Mouse (Mus musculus) kidney, embryonic 15.5 days (tissue): ENCODE data around the gene Fbxl7. TPM values are rescaled to one million over a fixed set of nuclear protein-coding genes. Genes with fewer than 3 reads are reported as not detected.
"Not testable (repeated sequence)": the region's sequence is repeated elsewhere in the genome, so short reads cannot be mapped to it uniquely, and the experiment has no call there.

Experiments
- ATAC-seq: fragments of 200-750 bp; cut with Nextera tagmentation; replicated peaks from 2 replicates; pipeline ENCODE4 v1.8.0; 2017; ENCODE audit warnings: moderate TSS enrichment; ENCODE audit not compliant: low FRiP score
- H3K27ac ChIP-seq: fragments of 300-500 bp; sonication (generic); 2 replicates; pipeline ENCODE4 v1.5.1; 2015; ENCODE audit warnings: mild to moderate bottlenecking, inconsistent platforms
- H3K27me3 ChIP-seq: fragments of 300-500 bp; sonication (generic); 2 replicates; pipeline ENCODE4 v1.6.1; 2015; ENCODE audit warnings: inconsistent platforms
- H3K36me3 ChIP-seq: fragments of 300-500 bp; sonication (generic); 2 replicates; pipeline ENCODE4 v1.6.1; 2015; ENCODE audit warnings: inconsistent platforms
- H3K4me1 ChIP-seq: fragments of 300-500 bp; sonication (generic); 2 replicates; pipeline ENCODE4 v1.6.1; 2015; ENCODE audit warnings: inconsistent platforms
- H3K4me2 ChIP-seq: fragments of 300-500 bp; sonication (generic); 2 replicates; pipeline ENCODE4 v1.6.1; 2015; ENCODE audit warnings: moderate library complexity, mild to moderate bottlenecking, inconsistent platforms
- H3K4me3 ChIP-seq: fragments of 300-500 bp; sonication (generic); replicated peaks from 2 replicates; pipeline ENCODE4 v1.5.1; 2015; ENCODE audit warnings: mild to moderate bottlenecking, inconsistent platforms
- H3K9ac ChIP-seq: fragments of 300-500 bp; sonication (generic); 2 replicates; pipeline ENCODE4 v1.6.1; 2015; ENCODE audit warnings: mild to moderate bottlenecking, inconsistent platforms
- H3K9me3 ChIP-seq: fragments of 300-500 bp; sonication (generic); replicated peaks from 2 replicates; pipeline ENCODE4 v1.6.1; 2016; ENCODE audit warnings: inconsistent platforms
- WGBS: fragments of 180-500 bp; shearing (Covaris S2); methylation state at CpG from one replicate; pipeline ENCODE4 v1.1.7; 2015; ENCODE audit warnings: mixed read lengths; 5-methylcytosine and 5-hydroxymethylcytosine counted together
- polyA plus RNA-seq: library from polyadenylated mRNA; unstranded; fragments of >200 nt; fragmentation: Nextera tagmentation; extraction: Ambion mirVana; gene quantifications from 2 replicates; pipeline ENCODE4 v1.2.1, GENCODE M21; 2015

Gene Fbxl7
- polyA plus RNA-seq, 1 experiment from 2014 or later, result 16.9 TPM

DNA sequence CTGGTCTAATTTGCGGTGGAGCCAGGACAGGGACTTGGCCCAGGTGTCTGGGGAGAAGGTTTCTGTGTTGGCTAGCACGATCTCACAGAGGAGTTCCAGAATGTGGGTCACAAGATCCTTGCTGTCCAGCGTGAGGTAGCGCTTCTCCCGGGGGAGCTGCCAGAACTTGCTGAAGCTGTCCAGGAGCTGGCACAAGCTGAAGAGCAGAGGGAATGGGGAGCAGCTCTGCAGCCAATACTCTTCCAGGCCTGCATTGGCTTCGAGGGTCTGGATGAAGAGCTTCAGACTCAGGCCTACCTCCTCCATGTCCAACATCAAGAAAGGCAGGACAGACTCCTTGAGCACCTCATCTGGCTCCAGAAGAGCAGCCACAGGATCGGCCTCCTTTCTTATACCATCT, 166.0 kb downstream of the Fbxl7 start:
- not testable (repeated sequence) for H3K9ac ChIP-seq, H3K4me3 ChIP-seq, H3K4me1 ChIP-seq, H3K9me3 ChIP-seq, H3K36me3 ChIP-seq, H3K27me3 ChIP-seq, H3K4me2 ChIP-seq, H3K27ac ChIP-seq, ATAC-seq
- 85% methylated on average over 6 of the region's 7 CpGs for WGBS

DNA sequence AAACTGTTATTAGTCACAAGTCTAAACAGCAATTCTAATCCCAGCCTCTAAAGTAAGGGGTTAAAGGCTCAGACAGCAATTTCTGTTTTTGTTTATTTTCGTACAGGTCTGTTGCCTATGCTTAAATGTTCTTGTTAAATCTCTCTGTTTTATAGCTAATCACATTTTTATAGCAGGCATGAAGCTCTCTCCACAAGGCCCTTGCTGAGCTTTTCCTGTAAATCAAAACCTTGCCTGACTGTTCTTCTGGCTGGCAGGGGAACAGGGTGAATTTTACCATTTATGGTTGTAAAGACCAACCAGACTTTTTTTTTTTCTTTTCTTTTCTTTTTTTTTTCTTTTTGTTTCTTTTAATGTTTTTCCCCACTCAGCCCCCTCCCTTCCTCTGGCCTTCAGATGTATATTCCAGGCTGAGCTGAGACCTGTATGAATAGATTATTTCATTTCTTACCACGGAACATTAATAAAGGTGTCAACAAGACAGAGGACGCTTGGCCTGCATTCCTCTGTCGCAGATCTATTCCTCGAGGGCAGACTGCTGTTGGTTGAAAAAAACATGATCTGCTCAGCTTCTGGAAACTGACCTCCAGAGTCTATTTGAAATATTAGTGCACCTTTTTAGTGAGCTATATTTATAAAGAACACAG, 176.9 kb downstream of the Fbxl7 start:
- H3K9me3 ChIP-seq, result no peaks in the 10 kb centered on the region
- no peak overlapping the region for H3K4me2 ChIP-seq
- no peak overlapping the region for H3K4me3 ChIP-seq
- H3K9ac ChIP-seq, result no peak overlapping the region
- peak overlapping the region; percentile 69 for H3K27ac ChIP-seq
- no peaks in the 10 kb centered on the region for H3K36me3 ChIP-seq
- ATAC-seq, result no peak
- no peaks in the 10 kb centered on the region for H3K27me3 ChIP-seq
- peaks cover 21% of the 10 kb centered on the region for H3K4me1 ChIP-seq
- WGBS, result 19% methylated on average over 5 of the region's 5 CpGs

DNA sequence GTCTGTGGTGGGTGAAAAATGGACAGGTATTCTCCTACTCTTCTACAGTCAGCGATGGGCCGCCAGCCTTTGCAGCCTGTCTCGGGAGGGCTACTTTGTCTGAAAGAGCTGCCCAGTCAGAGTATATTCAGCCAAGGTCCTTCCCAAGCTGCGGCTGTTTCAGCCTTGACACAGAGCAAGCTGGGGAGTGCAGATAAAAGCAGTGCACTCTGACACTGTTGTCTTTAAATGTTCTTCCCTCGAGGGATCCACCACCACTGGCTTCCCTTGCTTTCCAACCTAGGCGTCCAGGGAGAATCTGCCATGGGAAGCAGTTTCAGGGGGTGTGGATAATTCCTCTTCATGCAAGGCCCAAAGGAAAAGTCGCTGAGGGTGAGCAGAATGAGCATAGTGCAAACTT, 177.4 kb downstream of the Fbxl7 start:
- H3K36me3 ChIP-seq, result no peaks in the 10 kb centered on the region
- no peaks in the 10 kb centered on the region for H3K27me3 ChIP-seq
- H3K4me2 ChIP-seq, result no peak overlapping the region
- H3K4me1 ChIP-seq, result peaks cover 21% of the 10 kb centered on the region
- H3K27ac ChIP-seq, result peak overlapping the region; percentile 69
- no peak overlapping the region for H3K9ac ChIP-seq
- no peaks in the 10 kb centered on the region for H3K9me3 ChIP-seq
- H3K4me3 ChIP-seq, result no peak overlapping the region
- 37% methylated on average over 7 of the region's 7 CpGs for WGBS
- 0 out of 2 replicates have a peak, but pooled peaks have one; percentile 36 for ATAC-seq

DNA sequence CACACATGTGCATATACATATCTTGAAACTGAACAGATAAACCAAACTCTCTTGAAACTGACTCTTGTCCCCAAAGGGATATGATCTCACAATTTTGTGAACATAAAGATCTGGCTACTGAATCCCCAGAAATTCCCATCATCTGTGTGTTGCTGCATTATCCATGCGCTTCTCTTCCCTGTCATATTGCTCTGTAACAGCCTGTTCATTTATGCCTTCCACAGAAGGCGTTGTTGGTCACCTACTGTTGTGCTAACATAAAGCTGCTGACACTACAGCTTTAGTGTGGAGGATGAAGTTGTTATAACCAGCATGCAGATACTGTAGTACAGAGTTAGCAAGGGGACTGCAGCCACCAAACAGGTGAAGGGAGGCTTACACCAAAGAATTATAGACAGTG, 179.2 kb downstream of the Fbxl7 start:
- Histone ChIP-seq H3K27me3 (no peaks in the 10 kb centered on the region), H3K4me1 (peaks cover 21% of the 10 kb centered on the region), H3K9me3 (no peaks in the 10 kb centered on the region), H3K9ac (no peak overlapping the region), H3K27ac (no peak overlapping the region), H3K36me3 (no peaks in the 10 kb centered on the region), H3K4me2 (no peak overlapping the region), H3K4me3 (no peak overlapping the region)
- no peak for ATAC-seq
- WGBS, result 91% methylated on average over 2 of the region's 2 CpGs

DNA sequence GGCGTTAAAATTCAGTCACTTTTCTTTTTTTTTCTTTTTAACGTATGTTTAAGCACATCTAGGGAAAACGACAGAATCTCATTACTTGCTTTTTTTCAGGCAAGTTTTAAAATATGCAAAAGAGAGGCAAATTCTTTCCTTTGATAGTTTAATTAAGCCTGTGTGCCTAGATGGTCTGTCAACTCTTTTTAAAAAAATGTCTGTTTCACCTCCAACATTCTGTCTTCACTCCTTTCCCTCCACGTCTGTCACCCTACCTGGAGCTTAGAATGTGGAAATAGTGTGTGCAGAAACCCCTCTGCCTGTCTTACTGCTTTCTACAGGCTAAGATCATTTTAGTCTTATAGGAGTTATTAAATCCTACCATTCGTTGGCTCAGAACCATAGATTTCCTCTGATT, 179.7 kb downstream of the Fbxl7 start:
- peaks cover 21% of the 10 kb centered on the region for H3K4me1 ChIP-seq
- H3K27ac ChIP-seq, result no peak overlapping the region
- H3K9ac ChIP-seq, result no peak overlapping the region
- no peak for ATAC-seq
- H3K4me2 ChIP-seq, result no peak overlapping the region
- H3K27me3 ChIP-seq, result no peaks in the 10 kb centered on the region
- H3K4me3 ChIP-seq, result no peak overlapping the region
- no peaks in the 10 kb centered on the region for H3K36me3 ChIP-seq
- 66% methylated on average over 5 of the region's 5 CpGs for WGBS
- no peaks in the 10 kb centered on the region for H3K9me3 ChIP-seq

DNA sequence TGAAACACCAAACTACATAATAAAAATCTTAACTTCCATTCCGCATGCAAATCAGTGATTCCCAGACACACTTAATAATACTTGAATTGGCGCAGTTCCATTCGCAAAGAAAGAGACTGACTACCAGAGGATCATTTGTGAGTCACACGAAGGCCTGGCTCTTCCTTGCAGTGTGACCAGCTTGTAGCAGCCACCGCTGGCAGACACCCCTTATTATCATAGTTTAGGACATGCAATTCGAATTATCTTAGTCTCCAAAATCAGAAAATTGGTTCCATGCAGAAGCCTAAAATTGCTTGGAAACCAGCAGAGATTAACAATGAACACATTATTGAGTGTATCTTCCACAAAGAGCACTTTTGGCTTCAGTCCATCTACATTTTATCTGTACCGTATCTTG, 183.1 kb downstream of the Fbxl7 start:
- Histone ChIP-seq H3K9ac (no peak overlapping the region), H3K27ac (no peak overlapping the region), H3K4me1 (peaks cover 3% of the 10 kb centered on the region; the same call in 1 of the 2 replicates), H3K36me3 (no peaks in the 10 kb centered on the region), H3K27me3 (no peaks in the 10 kb centered on the region), H3K4me2 (no peak overlapping the region), H3K9me3 (no peaks in the 10 kb centered on the region), H3K4me3 (no peak overlapping the region)
- WGBS, result 88% methylated on average over 7 of the region's 7 CpGs
- ATAC-seq, result no peak

DNA sequence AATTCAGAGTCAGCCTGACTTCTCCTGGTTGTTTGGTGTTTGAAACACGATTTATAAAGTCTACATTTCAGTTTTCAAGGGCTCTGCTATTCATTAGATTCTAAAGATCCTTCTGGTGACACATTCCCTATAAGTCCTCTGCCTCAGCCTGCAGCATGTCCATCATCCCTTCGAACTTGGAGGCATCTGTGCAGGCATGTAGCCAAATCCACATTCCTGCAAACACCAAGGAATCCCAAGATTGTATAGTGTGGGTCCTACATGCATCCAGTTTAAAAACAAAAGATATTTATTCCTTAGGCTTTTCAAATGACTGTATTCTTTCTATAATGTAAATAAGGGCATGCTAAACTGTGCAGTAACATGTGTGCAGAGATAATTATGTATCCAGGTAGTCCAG, 190.4 kb downstream of the Fbxl7 start:
- peaks cover 5% of the 10 kb centered on the region; the same call in 1 of the 2 replicates for H3K4me1 ChIP-seq
- H3K4me2 ChIP-seq, result no peak overlapping the region
- no peak for ATAC-seq
- no peaks in the 10 kb centered on the region for H3K36me3 ChIP-seq
- no peak overlapping the region for H3K4me3 ChIP-seq
- WGBS, result 68% methylated on average over 2 of the region's 2 CpGs
- H3K27me3 ChIP-seq, result no peaks in the 10 kb centered on the region
- H3K9me3 ChIP-seq, result no peaks in the 10 kb centered on the region
- H3K27ac ChIP-seq, result no peak overlapping the region
- H3K9ac ChIP-seq, result no peak overlapping the region

DNA sequence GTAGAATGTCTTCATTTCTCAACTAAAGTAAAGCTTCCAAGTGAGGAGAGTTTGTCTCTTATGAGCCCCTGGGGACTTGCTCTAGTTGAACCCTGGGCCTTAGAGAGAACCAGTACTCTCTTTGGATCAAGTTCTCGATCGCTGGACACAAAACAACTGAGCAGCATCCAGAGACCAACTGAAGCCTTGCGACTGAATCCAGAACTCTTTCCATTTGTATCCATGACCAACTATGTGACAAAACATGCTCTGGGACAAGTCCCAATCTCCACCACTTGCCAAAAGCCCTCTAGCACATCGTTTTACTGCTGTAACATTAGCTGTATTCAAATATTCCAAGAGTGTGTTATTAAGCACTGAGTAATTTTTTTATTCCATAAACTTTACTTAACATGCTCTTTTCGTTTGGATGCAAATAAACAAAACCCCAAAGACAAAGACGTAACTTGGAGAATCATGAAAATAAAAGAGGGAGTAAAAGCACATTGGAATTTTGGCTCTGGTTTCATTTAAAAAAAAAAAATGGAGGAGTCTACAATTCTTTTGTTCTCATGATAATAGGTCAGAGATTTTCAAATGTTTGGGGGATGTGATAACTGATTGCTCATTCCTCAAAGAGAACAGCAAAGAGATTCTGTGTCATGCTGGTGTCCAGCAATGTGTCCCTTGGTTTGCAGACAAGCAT, 192.1 kb downstream of the Fbxl7 start:
- H3K9ac ChIP-seq, result no peak overlapping the region
- peaks cover 5% of the 10 kb centered on the region; the same call in 1 of the 2 replicates for H3K4me1 ChIP-seq
- H3K9me3 ChIP-seq, result no peaks in the 10 kb centered on the region
- no peak overlapping the region for H3K4me3 ChIP-seq
- 82% methylated on average over 6 of the region's 6 CpGs for WGBS
- no peak overlapping the region for H3K4me2 ChIP-seq
- no peak for ATAC-seq
- no peak overlapping the region for H3K27ac ChIP-seq
- H3K27me3 ChIP-seq, result no peaks in the 10 kb centered on the region
- no peaks in the 10 kb centered on the region for H3K36me3 ChIP-seq

DNA sequence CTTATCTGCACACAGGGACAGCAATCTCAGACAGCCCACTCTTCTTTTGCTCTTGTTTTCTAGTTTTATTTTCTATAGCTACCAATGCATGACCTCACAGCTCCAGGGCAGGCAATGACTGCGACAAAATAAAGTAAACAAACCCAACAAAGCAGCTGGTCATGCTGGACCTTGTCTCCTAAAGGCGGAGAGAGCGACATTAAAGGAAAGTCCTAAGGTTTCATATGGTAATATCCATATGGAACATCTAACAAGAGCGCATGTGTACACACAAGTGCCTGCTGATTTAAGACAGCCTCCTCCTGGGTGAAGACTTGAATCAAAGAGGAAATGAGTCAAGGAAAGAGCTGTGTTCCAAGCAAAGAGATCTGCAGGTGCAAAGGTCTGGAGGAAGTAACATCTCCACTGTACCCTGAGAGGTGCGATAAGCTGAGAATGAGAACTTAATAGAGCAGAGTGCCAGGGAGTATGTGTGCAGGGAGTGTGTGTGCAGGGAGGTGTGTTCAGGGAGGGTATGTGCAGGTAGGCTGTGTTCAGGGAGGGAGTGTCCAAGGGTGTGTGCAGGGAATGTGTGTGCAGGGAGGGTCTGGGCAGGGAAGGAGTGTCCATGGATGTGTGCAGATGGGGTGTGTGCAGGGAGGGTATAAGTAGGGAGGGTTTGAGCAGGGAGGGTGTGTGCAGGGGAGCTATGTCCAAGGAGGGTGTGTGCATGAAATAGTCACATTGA, 193.3 kb downstream of the Fbxl7 start:
- no peaks in the 10 kb centered on the region for H3K27me3 ChIP-seq
- no peak overlapping the region for H3K9ac ChIP-seq
- 55% methylated on average over 5 of the region's 5 CpGs for WGBS
- H3K4me2 ChIP-seq, result no peak overlapping the region
- no peak for ATAC-seq
- H3K36me3 ChIP-seq, result no peaks in the 10 kb centered on the region
- no peak overlapping the region for H3K4me3 ChIP-seq
- H3K27ac ChIP-seq, result no peak overlapping the region
- no peaks in the 10 kb centered on the region for H3K9me3 ChIP-seq
- peaks cover 5% of the 10 kb centered on the region; the same call in 1 of the 2 replicates for H3K4me1 ChIP-seq

DNA sequence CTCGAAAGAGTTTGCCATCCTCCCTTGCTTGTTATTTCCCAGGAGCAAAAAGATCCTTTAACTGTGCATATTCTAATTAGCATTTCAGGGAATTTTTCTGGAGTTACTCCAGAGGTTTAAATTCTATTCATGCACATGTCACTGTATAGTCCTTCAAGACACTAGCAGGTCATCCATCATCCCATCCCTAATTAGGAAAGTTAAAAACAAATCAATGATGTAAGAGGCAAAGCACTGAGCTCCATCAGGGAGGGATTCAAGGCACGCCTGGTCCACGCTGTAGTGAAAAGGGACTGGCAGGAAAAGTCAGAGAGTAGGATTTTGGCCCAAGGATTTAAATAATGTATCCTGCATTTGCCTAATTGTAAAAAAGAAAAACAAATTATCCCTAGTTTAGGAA, 202.3 kb downstream of the Fbxl7 start:
- ATAC-seq, result no peak
- no peaks in the 10 kb centered on the region for H3K9me3 ChIP-seq
- H3K4me2 ChIP-seq, result no peak overlapping the region
- 68% methylated on average over 3 of the region's 3 CpGs for WGBS
- no peak overlapping the region for H3K27ac ChIP-seq
- no peak overlapping the region for H3K9ac ChIP-seq
- no peaks in the 10 kb centered on the region for H3K36me3 ChIP-seq
- no peaks in the 10 kb centered on the region for H3K27me3 ChIP-seq
- no peak overlapping the region for H3K4me3 ChIP-seq
- H3K4me1 ChIP-seq, result 0 out of 2 replicates have a peak, but pooled peaks cover 3% of the 10 kb centered on the region

DNA sequence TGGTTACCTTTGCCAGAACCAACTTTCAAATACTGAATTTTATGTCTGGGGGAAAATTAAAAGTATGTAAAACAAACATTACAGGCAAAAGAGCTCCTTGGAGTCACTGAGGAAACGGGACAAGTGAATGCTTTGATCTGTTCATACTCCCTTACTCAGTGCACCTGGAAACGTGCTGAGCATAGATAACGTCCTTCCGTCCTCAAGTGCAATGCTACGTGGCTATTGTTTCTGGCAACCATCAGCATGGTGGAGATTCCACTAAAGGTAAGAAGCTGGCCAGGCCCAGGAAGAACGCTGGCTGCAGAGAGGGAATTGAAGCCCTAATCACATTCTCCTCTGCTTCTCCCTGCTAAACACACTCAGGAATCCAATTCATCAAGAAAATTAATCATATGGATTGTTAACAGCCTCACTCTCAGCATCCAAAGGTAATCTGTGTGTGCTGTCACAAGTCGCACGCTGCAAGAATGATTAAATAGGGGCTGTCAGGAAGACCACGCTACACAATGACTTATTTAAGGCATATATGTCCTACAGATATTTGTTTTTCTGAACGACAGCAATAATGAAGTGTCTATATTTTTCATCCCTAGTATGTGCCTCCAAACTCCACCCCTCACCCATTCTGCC, 206.8 kb downstream of the Fbxl7 start:
- no peak overlapping the region for H3K9ac ChIP-seq
- no peak overlapping the region for H3K4me2 ChIP-seq
- ATAC-seq, result no peak
- 60% methylated on average over 10 of the region's 10 CpGs for WGBS
- H3K36me3 ChIP-seq, result no peaks in the 10 kb centered on the region
- no peaks in the 10 kb centered on the region for H3K9me3 ChIP-seq
- no peak overlapping the region for H3K4me3 ChIP-seq
- no peaks in the 10 kb centered on the region for H3K27me3 ChIP-seq
- no peak overlapping the region for H3K27ac ChIP-seq
- 0 out of 2 replicates have a peak, but pooled peaks cover 6% of the 10 kb centered on the region for H3K4me1 ChIP-seq

DNA sequence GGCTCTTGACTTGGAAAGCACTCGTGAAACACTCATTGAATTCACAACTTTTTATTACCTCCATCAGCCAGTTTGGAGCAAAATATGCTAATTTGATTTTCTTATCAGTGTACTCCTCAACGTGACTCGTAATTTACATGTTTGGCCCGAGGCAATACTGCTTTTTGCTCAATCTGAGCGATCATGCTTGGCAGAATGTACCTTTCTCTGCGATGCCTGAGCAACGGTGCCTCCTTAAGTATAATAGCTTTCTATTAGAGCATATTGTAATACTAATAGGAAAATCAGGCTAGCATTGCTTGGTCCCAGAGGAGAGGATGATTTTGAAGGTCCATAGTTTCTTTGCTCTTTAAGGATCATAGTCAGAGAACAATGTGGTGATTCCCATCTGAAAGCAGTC, 207.7 kb downstream of the Fbxl7 start:
- Histone ChIP-seq H3K9me3 (no peaks in the 10 kb centered on the region), H3K27me3 (no peaks in the 10 kb centered on the region), H3K4me3 (no peak overlapping the region), H3K4me1 (0 out of 2 replicates have a peak, but pooled peaks cover 6% of the 10 kb centered on the region), H3K4me2 (no peak overlapping the region), H3K27ac (no peak overlapping the region), H3K9ac (no peak overlapping the region), H3K36me3 (no peaks in the 10 kb centered on the region)
- ATAC-seq, result no peak
- WGBS, result 62% methylated on average over 7 of the region's 7 CpGs
